Mouse (Mus musculus) CH12.LX (cell line): ENCODE data around the gene Lmntd2.

Experiments used
- MAX ChIP-seq: IDR thresholded peaks from 2 replicates; pipeline ENCODE4 v1.6.1; 2011; ENCODE audit warnings: low read length, improper control_type of control experiment
- USF1 ChIP-seq: IDR thresholded peaks from 2 replicates; pipeline ENCODE4 v1.6.1; 2014; ENCODE audit warnings: low read depth, mild to moderate bottlenecking, inconsistent platforms, low read length, improper control_type of control experiment
- USF2 ChIP-seq: conservative IDR thresholded peaks from 2 replicates; pipeline ENCODE4 v1.6.1; 2011; ENCODE audit warnings: low read depth, low read length, improper control_type of control experiment

GRCm38 (mm10) chr7:141169300-141169699, 44.6 kb downstream of the Lmntd2 start:
- TF ChIP-seq USF1 (no peak), USF2 (no peak), MAX (no peak)
